Mouse (Mus musculus) ovary, postnatal 14 days (tissue): ENCODE results near the gene Gng12.

ENCODE experiments used
- DNase-seq: peaks from one replicate; pipeline ENCODE4 v3.0.0; 2022; ENCODE audit warnings: low spot score

Gng12 gene

DNA sequence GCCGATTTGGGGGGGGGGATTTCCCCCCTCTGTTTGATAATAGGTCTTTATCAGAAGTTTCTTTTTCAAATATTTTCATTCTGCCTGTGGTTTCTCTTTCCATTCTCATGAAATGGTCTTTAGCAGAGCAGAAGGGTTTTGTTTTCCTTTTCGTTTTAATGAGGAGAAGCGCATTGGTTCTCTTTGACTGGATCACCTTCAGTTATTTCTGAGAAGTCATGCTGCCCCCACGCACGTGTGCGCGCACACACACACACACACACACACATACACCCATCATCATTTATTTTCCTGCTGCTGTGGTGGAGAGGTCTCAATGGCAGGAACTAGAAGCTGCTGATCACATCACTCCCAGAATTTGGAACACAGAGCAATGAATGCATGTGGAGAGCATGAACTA lies 20.8 kb downstream of the Gng12 start:
- no peak for DNase-seq

DNA sequence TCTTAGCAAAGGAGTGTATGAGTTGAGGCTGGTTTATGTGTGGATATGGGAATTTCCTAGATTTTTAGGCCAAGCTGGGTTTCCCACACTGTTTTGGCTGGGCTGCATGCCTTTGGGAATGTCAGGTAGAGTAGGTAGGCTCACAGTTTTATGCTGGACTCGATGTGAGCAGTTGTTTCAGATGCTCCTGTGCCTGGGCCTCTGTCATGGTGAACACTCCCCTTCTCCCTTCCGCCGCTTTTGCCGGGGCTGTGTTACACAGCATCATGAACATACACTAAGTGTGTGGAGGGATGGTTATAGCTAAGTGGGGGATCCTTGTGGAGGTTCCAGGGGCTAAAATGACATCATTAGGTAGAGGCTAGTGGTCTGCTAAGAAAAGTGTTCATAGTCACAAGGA lies 24.6 kb downstream of the Gng12 start:
- no peak for DNase-seq

DNA sequence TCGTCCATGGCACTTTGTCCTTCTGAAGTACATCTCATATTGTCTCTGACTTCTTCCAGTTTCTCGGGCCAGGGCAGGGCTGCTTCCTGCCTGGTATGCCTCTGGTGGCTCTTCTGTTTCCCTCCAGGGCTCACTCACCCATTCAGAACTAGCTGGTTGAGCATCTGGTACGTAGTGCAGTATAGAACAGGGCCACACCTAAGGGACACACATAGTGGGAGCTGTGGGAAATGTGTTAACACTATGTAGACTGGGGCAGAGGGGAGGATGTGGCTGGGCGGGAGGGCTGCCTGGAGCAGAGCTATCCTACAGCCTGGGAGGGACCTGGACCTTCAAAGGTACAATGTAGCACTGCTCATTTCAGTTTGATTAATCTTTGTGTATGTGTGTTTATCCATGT lies 25.6 kb downstream of the Gng12 start:
- DNase-seq = no peak

DNA sequence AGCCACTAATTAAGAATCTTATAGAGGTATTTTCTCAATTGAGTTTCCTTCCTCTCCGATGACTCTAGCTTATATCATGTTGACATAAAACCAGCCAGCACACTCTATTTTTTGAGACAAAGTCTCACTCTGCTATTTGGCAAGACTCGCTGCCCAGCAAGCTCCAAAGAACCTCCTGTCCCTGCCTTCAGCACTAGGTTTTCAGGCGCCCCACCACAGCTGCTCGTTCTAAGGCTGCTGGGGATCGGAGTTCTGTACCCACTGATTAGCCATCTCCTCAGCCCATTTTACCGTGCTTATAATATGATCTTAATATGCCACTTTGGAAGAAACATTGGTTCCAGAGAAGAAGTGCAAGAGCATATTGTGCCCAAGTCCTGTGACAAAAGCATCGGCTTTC lies 26.3 kb downstream of the Gng12 start:
- no peak for DNase-seq

DNA sequence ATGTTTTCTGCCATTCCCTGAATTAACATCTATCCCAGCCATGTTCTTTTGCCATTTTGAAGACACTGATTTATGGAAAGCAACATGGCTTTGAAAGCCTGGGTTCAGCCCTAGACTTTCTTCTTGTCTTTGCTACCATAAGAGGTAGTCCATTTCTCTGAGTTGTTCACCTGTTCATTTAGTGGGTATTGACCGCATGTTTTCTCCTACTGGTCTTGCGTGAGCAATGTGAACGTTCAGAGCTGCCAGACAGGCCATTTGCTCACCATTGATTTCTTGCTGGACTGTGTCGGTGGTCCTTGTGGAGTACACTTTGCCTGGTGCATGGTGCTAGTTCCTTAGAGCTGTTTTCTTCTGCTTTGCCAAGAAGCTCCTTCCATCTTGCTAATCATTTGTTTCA lies 27.7 kb downstream of the Gng12 start:
- DNase-seq = no peak

DNA sequence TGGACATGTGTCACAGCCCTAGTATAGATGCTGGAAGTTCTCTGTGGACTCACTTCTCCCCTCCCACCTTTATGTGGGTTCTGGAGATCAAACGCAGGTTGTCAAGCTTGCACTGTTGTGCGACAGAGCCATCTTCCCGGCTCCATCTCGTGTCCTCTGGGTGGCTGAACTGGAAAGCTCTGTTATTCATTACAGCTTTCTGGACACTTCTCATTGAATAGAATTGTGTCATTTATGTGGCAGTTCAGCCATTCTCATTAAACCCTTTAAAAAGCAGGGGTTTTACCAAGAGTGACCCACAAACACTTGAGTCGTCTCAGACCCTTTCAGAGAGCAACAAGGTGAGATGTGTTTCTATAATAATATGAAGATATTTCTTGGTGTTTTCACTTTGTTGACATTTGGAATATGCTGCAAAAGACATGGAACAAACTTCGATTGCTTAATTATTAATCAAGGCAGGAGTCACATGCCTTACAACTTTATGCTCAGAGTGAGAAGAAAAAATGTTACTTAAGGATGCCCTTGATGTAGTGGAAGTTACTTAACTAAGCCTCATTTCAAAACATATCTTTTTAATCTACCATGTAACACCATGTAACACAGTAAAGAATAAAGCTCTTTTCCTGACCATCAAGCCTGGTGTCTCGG lies 28.2 kb downstream of the Gng12 start:
- no peak for DNase-seq

DNA sequence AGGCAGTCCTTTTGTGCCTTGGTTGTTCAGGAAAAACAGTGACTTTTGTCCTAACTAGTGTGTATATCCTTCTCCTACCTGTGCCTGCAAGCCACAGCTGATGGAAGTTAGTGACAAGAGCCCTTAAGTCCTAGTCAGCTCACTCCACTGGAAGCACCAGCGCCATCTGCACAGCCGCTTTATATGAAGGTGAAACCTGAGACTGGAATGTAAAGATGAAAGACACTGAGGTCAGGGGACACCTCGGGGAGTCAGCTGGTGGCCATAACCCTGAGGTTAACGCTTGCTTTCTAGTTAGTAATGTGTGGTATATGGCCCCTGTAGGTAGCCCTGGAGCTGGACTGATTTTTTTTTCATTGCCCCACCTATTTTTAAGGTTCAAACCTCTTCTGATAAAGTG lies 30.1 kb downstream of the Gng12 start:
- DNase-seq = no peak

DNA sequence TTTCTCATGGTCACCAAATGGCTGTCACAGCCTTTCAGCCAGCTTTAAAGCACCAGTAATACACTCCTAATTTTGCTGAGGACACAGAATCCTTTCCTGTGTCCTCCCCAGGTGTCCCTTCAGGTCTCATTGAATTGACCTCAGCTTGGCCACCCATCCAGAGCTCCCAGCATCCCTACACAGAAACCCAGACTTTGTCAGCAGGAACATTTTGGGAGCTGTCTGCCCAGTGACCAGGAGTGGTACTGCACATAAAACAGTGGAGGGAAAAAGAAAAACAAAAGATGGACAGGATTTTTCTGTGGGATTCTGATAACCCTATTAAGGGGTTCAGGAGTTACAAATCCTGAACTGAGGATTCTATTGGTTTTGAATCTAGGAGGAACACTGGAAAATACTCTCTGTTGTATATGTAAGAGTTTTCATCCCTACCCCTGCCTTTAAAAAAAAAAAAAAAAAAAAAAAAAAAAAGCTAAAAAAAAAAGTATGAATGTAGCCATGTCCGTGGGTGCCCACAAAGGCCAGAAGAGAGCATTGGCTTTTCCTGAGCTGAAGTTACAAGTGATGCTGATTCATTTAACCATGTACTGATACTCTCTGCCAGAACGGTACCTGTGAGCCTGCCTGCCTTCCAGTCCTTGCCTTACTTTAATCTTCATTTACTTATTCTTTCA lies 32.9 kb downstream of the Gng12 start:
- no peak for DNase-seq

DNA sequence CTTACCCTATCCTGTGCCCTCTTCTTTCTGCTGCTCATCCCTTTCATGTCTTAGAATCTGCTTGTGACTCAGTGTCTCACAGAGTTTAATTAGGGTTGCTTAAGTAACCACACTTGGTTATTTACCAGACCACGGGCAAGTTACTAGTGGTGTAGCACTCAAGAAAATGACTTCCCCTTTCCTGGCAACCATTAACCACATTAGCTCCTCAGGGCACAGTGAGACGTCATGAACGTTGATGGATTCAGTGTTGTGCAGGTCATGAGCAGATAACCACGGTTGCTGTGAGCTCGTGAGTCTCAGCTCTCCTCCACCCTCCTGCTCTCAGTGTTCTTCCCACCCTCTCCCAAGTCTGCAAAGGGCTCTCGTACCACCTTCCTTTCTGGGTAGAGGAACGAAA lies 33.5 kb downstream of the Gng12 start:
- DNase-seq = no peak

DNA sequence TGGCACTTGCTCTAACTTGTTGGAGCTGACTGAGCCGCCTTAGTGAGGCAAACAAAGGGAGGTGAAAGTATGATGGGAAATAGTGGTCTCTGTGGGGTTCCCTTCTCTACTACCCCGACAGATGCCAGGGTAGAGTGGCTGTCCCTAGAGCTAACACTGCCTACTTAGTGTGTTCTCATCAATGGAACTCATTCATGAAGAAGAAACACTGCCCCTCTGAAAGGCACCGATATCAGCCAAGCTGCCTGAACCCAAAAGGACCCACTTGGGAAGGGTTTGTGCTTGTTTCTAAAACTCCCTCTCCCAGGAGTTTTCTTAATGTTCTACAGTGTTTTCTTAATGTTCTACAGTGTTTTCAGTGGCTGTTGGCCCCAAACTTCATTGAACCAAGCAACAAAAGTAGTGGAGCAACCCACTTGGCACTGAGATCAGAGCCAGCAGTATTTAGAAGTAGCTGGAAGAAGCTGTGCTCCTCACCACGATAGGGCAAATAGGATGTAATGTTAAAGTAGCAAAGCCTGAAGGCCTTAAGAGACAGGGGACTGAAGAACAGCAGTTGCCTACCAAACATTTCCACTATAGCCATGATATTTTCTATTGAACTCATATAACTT lies 36.1 kb downstream of the Gng12 start:
- no peak for DNase-seq

DNA sequence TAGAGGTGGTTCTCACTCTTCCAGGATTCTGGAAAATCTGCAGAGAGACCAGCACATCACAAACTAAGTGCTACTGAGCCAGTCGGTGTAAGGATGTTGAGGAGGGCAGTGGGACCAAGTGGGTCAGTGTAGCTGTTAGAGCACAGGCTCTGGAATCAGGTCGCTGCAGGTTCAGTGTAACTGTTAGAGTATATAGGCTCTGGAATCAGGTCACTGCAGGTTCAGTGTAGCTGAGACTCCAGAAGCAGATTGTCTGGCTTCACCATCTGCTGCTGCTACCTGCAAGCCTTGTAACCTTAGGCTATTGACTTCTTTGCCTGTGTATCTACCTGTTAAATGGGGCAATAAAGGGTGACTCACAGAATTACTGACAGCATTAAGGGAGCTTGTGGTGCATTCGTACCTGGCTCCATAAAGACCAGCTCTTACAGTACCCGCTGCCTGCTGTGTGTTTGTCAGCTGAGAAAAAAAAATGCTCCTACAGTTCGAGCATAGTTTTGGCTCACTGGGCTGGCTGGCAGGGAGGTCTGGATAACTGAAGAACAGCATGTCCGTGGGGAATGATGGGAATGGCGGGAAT lies 44.5 kb downstream of the Gng12 start:
- no peak for DNase-seq

DNA sequence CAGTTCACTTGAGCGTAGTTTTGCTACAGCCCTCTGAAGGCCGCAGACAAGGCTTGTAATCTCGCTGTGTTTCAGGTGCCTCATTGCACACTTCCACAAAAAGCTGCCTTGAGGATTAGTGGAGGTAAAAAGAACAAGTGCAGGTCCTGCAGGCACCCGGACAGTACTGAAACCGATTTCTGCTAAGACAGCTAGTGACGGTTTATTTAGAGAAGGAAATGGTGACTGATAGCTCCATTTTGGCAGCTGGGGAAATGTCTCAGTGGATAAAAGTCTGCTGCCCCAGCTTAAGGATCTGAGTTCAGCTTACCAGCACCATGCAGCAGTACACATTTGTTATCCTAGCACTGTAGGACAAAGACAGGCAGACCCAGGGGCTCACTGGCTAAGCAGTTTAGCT lies 45.6 kb downstream of the Gng12 start:
- no peak for DNase-seq

DNA sequence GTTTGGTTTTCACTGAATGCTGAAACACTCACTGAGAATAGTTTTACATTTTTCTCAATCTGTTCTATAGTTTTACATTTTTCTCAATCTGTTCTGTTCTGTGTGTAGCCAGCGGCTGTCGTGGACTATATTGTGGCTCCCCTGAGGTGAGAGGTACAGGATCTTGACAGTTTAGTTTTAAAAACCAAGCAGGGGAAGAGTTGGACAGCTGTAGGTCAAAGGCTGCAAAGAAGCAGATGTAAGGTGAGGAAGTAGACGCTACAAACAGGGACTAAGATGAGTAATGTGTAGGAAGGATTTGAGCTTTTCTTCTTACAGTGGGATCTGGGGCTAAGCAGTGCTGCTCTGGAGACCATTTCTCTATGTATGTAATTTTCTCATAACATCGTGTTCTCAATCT lies 46.6 kb downstream of the Gng12 start:
- DNase-seq = no peak

DNA sequence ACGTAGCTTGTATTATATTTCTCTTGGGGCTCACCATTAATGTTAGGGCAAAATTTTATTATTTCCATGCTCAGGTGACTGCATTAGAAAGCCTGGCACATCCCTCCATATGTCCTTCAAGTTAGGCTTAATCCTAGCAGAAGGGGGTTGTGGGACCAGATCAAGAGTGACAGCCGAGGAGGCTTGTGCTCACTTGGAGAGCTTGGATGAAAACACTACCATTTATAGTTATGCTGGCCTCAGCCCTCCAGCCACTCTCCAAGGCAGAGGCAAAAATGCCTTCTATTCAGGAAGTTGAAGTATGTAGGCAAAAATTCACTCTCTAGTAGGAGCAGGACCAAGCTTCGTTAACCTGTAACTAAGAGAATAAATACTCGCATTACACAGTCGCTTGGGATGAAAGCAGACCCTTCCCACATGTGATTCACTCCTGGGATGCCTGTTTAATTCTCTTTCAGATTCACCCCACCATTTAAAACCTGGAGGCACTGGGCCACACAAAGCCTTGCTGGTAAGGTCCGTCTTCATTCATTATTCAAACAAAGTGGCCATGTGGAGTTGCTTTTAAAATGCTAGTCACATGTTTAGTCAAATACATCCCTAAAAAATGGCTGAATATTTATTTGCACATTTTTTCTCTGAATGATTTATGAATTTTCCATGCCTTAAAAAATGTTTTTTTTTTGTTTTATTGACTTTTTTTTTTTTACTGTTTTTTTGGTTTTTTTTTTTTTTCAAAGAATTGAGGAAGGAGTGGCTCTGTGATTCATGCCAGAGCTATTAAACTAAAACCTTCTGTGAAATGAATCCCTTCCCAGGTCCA lies 47.4 kb downstream of the Gng12 start:
- no peak for DNase-seq

DNA sequence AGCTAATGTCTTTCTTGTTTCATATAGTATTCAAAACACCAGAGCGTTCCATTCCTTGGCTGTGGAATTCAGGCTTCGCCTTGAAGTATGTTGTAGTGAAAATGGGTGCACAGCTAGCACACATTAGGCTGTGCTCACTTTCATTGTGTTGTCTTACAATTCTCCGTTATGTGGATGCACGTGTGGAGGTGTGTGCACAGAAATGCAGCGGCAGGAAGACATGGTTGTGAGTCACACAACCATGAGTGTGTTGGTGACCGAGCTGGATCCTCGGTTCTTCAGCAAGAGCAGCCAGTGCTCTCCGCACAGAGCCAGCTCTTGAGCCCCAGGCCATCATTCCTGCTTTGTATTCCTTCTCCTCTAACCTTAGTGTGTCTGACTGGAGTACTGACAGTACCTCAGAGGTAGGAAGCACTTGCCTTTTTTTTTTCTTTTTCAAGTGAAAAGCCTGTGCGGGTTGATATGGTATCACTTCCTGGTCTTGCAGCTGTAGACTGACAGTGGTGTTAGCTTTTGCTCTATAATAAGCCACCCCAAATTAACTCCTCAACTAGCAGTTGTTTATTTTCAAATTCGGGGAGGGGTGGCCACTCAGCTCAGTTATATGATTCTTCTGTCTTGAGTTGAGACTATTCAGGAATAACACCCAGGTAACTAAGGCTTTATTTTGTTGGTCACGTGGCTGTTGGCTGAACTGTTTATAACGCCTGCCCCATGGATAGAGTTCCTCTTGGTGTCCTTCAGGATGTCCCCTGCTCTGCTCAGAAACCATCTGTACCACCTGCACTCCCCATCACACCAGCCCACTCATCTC lies 48.2 kb downstream of the Gng12 start:
- no peak for DNase-seq

DNA sequence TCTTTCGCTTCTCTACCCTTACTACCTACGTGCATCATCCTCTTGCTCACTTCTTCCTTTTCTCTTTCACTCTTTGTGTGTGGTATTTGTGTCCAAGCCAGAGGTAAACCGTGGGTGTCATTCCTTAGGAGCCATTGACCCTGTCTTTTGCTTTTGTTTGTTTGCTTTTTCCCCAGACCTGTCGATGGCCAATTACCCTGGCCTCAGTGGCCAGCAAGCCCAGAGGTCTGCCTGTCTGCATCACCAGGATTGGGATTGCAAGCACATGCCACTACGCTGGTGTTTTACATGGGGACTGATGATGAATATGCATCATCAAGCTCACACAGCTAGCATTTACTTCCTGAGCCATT lies 48.8 kb downstream of the Gng12 start:
- DNase-seq = no peak

DNA sequence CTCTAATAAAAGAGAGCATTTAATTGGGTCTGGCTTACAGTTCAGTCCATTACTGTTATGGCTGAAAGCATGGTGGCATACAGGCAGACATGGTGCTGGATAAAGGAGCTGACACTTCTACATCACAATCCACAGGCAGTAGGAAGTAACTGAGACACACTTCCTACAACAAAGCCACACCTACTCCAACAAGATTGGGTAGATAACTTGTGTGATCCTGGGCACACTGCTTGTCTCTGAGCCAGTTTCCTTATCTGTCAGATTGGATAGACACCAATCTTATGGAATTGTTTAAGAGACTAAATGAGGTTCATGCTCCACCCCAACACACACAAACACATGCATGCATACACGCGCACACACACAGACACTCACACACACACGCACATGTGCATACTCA lies 51.9 kb downstream of the Gng12 start:
- no peak for DNase-seq

DNA sequence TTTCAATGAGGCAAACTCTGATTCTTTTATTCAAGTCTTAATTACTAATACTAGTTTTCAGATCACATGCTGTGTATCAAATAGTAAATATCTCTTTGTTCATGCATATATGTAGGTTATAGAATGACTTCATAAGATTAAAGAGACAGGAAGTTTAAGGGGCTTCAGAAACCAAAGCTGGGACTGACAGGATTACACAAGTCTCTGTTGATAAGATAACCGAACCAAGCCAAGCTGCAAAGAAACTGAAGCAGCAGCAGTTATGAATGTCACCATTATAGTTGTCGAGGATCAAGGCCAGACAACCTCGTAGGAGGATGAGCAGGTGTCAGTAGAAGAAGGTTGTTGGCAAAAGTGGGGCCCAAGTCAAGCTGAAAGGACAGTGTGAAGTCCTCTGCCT lies 52.7 kb downstream of the Gng12 start:
- no peak for DNase-seq

DNA sequence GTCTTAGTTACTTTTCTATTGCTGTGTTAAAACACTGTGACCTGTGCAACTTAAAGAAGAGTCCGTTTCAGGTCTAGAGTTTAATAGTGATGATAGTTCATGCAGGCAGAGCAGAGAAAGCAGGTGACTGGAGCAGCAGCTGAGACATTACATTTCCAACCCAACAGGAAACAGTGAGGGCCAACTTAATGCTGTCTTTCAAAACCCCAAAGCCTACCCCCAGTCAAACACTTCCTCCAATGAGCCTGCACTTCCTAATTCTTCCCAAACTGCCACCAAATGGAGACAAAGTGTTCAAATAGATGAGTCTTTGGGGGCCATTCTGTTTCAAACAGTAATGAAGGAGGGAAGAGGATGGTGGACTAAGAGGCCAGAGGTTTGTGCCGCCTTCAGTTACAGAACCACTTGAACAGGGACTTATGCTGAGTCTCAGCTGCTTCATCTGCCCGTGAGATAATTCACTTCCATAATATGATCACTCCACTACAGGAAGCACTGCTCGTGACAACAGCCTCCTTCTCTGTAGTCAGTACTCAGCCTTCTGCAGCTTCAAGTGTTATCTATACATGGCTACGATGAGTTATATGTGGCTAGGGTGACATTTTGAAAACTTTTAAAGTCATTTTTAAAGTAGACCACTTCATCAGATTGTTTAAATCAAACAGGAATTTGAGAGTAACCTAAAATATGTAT lies 55.7 kb downstream of the Gng12 start:
- DNase-seq = no peak

DNA sequence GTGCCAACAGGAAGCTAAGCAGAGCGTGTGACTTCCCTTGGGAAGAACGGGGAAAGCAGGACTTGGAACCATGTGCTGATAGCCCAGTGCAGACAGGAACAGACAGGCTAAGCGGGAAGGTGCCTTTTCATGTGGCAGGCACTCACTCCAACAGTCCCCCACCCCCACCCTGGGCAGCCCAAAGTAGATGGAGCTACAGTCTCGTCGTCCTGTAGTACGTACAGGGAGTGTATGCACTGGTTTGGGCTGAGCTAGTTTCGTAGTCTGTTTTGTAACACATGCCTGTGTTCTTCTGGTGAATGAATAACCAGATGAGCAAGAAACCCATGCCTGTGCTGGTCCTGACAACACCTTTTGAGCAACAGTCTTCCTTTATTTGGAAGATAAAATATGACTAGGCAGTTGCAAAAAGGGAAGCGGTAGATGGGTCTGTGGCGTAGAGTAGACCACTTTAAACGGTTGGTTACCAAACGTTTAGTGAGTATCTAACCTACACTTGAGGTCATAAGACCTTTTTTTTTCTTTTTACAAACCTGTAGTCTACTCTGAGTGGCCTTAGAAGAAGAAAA lies 57.8 kb downstream of the Gng12 start:
- DNase-seq = no peak
